Mouse (Mus musculus) stomach, embryonic 15.5 days (tissue): ENCODE measurements around the gene Gm36079. TPM values are rescaled to one million over a fixed set of nuclear protein-coding genes. Genes with fewer than 3 reads are reported as not detected.
"Not testable (repeated sequence)": the region's sequence is repeated elsewhere in the genome, so short reads cannot be mapped to it uniquely, and the experiment has no call there.

ENCODE experiments used
- ATAC-seq: fragments of 200-750 bp; cut with Nextera tagmentation; 2 replicates; pipeline ENCODE4 v1.8.0; 2017; ENCODE audit warnings: low read depth, moderate number of reproducible peaks, moderate TSS enrichment; ENCODE audit not compliant: insufficient read depth, low FRiP score
- H3K27ac ChIP-seq: fragments of 300-500 bp; sonication (generic); 2 replicates; pipeline ENCODE4 v1.5.1; 2015; ENCODE audit warnings: mild to moderate bottlenecking, inconsistent platforms
- H3K27me3 ChIP-seq: fragments of 300-500 bp; sonication (generic); replicated peaks from 2 replicates; pipeline ENCODE4 v1.6.1; 2015; ENCODE audit warnings: inconsistent platforms
- H3K36me3 ChIP-seq: fragments of 300-500 bp; sonication (generic); 2 replicates; pipeline ENCODE4 v1.6.1; 2015; ENCODE audit warnings: inconsistent platforms
- H3K4me1 ChIP-seq: fragments of 300-500 bp; sonication (generic); 2 replicates; pipeline ENCODE4 v1.6.1; 2015; ENCODE audit warnings: inconsistent platforms
- H3K4me2 ChIP-seq: fragments of 300-500 bp; sonication (generic); 2 replicates; pipeline ENCODE4 v1.6.1; 2015; ENCODE audit warnings: mild to moderate bottlenecking, inconsistent platforms
- H3K4me3 ChIP-seq: fragments of 300-500 bp; sonication (generic); replicated peaks from 2 replicates; pipeline ENCODE4 v1.5.1; 2015; ENCODE audit warnings: inconsistent platforms
- H3K9ac ChIP-seq: fragments of 300-500 bp; sonication (generic); 2 replicates; pipeline ENCODE4 v1.6.1; 2015; ENCODE audit warnings: inconsistent platforms
- H3K9me3 ChIP-seq: fragments of 300-500 bp; sonication (generic); 2 replicates; pipeline ENCODE4 v1.6.1; 2016; ENCODE audit warnings: inconsistent platforms
- WGBS: fragments of 180-500 bp; shearing (Covaris S2); methylation state at CpG from one replicate; pipeline ENCODE4 v1.1.7; 2015; 5-methylcytosine and 5-hydroxymethylcytosine counted together
- polyA plus RNA-seq: library from polyadenylated mRNA; unstranded; fragments of >200 nt; fragmentation: Nextera tagmentation; extraction: Ambion mirVana; gene quantifications from 2 replicates; pipeline ENCODE4 v1.2.1, GENCODE M21; 2015

The Gm36079 gene
- not detected in 2 replicates for polyA plus RNA-seq

DNA sequence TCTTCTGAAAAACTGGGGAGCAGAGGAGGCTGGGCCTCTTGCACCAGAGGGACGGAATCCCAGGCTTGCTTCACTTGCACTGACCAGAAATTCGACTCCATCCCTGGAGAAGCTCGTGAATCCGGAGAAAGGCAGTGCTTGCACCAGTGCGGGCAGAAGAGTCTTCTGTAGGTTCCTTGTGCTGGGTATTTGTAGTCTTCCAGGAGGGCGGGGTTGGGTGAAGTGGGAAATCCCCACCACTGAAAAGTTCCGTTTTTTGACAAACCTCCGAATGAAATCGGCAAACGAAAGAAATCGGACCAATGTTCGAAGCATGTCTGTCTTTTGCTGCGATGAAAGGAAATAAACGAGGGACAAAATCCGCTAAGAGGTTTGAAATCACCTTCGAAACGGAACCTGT is at the start of gene Gm36079:
Gm36079 (minus strand) TSS at position 101 of the 400 bp plus-strand sequence.
- H3K27me3 ChIP-seq: 0 out of 2 replicates have a peak, but pooled peaks cover 10% of the 10 kb centered on the region
- H3K27ac ChIP-seq, H3K4me2 ChIP-seq: not testable (repeated sequence)

DNA sequence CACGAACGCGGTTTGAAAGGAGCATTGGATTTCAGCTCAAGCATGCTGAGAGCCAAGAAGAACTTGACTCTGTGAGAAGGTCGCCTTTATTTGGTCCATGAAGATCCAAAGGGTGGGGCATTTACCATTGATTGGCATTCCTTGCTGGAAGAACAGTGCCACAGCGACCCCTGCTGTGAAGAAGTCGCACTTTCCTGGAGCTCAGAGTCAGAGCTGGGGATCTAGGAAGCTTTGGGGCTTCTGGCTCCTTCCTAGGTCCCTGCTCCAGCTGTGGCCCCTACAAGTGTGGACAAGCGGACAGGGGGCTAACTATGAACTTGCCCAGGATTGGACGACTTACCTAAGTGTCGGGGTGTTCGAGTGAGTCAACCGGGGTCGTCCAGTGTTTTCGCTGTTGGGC is 44.1 kb upstream of the Gm36079 start:
- H3K9ac ChIP-seq, H3K4me2 ChIP-seq, H3K27ac ChIP-seq, H3K4me1 ChIP-seq, H3K4me3 ChIP-seq, ATAC-seq, H3K9me3 ChIP-seq, H3K27me3 ChIP-seq, H3K36me3 ChIP-seq: not testable (repeated sequence)
- WGBS: no CpG with 5 or more reads among the region's 13 CpGs

More for the DNA sequence above, at the start of gene Gm36079:
- not testable (repeated sequence) for H3K36me3 ChIP-seq, H3K4me1 ChIP-seq, H3K9me3 ChIP-seq, H3K4me3 ChIP-seq, H3K9ac ChIP-seq, ATAC-seq
- 0% methylated on average over 5 of the region's 17 CpGs for WGBS

DNA sequence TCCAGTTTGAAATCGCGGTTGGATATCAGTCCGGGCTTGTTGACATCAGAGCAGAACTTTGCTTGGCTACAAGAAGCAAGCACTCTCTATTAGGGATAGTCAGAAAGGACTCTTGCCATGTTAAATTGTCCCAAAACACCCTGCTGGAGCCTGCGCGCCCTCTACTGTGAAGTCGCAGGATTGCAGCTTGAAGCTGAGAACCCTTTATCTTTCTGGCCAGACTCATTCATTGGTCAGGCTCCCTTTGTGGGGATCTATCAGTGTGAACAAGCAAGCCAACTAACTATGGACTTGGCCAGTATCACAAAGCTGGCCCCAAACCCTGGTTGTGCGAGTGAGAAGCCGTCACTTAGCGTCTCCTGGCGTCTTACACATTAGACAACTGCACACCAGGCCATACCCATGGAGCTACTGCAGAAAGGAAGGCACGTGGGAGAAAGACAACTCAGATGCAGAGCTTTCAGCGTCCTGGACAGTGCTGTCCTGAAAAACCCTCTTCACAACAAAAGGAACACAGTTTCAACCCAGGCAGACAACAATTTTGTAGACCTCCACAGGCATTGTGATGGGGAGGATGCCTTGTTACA is 43.3 kb upstream of the Gm36079 start:
- H3K27me3 ChIP-seq, H3K4me1 ChIP-seq, H3K9ac ChIP-seq, H3K4me2 ChIP-seq, H3K4me3 ChIP-seq, H3K36me3 ChIP-seq, H3K27ac ChIP-seq, ATAC-seq, H3K9me3 ChIP-seq: not testable (repeated sequence)
- no CpG with 5 or more reads among the region's 12 CpGs for whole genome bisulfite sequencing

DNA sequence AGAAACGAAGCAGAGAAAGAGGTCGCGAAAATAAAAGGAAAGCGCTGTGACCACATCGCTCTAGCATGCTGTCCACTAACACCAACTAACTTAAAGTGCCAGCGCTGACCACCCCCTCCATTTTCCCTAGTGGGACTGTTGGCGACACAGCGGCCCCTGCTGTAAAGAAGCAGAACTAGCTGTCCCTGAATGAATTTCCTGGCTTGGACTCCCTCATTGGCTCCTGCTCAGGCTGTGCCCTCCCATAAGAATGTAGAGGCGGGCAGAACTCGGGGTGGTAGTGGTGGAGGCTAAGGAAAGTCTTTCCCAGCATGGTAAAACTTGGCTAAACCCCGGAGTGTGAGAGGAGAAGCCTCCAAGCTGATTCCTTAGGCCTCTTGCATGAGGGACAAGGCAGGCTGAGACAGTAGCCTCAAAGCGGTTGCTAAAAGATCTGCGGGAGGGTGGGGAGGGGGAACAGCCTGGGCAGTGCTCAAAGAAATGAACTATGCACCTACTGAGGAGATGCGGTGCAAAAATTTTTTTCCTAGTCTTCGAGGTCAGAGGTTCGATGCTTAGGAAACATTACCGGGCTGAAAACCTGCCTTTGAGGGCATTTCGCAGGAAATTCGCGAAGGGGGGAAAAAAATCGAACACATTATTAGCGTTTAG is 36.8 kb upstream of the Gm36079 start:
- peak; percentile 65; the same call in 1 of the 2 replicates for ATAC-seq
- H3K9ac ChIP-seq, H3K4me3 ChIP-seq, H3K4me2 ChIP-seq, H3K27ac ChIP-seq, H3K36me3 ChIP-seq, H3K9me3 ChIP-seq, H3K27me3 ChIP-seq, H3K4me1 ChIP-seq: not testable (repeated sequence)
- no CpG with 5 or more reads among the region's 22 CpGs for WGBS

DNA sequence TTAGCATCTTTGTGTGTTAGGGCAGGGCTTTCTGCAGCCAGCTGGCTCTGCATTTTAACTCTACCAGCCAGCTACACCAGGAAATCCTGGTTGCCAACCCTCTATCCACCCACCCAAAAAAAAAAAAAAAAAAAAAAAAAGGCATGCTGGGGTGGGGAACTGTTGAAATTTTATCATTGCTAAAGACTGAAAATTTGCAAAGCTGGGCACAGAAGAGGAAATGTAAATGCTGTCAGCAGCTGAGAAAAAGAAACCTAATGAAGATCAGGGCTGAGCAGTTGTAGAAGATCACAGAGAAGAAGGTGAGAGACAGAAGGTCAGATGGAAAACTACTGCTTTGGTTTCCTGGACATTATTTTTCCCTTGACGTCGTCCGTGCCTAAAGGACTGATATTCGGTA is 36.1 kb upstream of the Gm36079 start:
- not testable (repeated sequence) for H3K9ac ChIP-seq, H3K9me3 ChIP-seq, H3K4me3 ChIP-seq, ATAC-seq, H3K36me3 ChIP-seq, H3K27ac ChIP-seq, H3K4me2 ChIP-seq, H3K4me1 ChIP-seq, H3K27me3 ChIP-seq
- WGBS: no CpG with 5 or more reads among the region's 4 CpGs

DNA sequence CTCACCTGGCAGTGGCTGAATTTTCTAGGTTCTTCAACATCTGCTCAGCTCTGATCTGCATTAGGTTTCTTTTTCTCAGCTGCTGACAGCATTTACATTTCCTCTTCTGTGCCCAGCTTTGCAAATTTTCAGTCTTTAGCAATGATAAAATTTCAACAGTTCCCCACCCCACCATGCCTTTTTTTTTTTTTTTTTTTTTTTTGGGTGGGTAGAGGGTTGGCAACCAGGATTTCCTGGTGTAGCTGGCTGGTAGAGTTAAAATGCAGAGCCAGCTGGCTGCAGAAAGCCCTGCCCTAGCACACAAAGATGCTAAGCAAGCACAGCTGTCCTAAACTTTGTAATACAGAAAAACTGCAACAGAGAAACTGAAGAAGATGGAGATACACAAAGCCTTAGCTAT is 25.3 kb upstream of the Gm36079 start, which contains the start of gene Gm21188:
Gm21188 (minus strand) TSS at position 110 of the 400 bp plus-strand sequence.
- H3K36me3 ChIP-seq, H3K9me3 ChIP-seq, H3K9ac ChIP-seq, H3K4me2 ChIP-seq, ATAC-seq, H3K27me3 ChIP-seq, H3K4me1 ChIP-seq, H3K27ac ChIP-seq, H3K4me3 ChIP-seq: not testable (repeated sequence)

GRCm38 (mm10) chr13:120048608-120049007 is 21.8 kb upstream of the Gm36079 start:
- not testable (repeated sequence) for H3K4me2 ChIP-seq, H3K27me3 ChIP-seq, H3K27ac ChIP-seq, H3K9ac ChIP-seq, H3K4me1 ChIP-seq, H3K4me3 ChIP-seq, H3K9me3 ChIP-seq, ATAC-seq, H3K36me3 ChIP-seq
- no CpG with 5 or more reads among the region's 5 CpGs for whole genome bisulfite sequencing

GRCm38 (mm10) chr13:120048186-120048585 is 21.4 kb upstream of the Gm36079 start:
- not testable (repeated sequence) for H3K4me2 ChIP-seq, H3K36me3 ChIP-seq

DNA sequence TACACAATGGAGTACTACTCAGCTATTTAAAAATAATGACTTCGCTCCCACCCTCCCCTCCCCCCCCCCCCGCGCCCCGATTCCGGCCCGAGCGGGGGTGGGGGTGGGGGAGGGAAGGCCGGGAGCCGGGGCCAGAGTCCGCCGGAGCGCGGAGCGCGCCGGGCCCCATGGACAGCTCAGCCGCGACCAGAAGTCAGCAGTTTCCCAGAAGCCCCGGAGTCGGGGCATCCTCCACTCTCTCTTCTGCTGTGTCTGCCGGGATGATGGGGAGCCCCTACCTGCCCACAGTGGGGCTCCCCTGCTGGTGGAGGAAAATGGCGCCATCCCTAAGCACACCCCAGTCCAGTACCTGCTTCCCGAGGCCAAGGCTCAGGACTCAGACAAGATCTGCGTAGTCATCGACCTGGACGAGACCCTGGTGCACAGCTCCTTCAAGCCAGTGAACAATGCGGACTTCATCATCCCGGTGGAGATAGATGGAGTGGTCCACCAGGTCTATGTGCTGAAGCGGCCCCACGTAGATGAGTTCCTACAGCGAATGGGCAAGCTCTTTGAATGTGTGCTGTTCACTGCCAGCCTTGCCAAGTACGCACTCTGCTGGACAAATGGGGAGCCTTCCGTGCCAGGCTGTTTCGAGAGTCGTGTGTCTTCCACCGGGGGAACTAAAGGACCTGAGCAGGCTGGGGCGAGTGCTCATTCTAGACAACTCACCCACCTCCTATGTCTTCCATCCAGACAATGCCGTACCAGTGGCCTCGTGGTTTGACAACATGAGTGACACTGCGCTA is 19.8 kb upstream of the Gm36079 start:
- H3K36me3 ChIP-seq, H3K9me3 ChIP-seq, H3K4me3 ChIP-seq, H3K4me2 ChIP-seq, H3K27ac ChIP-seq, H3K27me3 ChIP-seq, ATAC-seq, H3K4me1 ChIP-seq, H3K9ac ChIP-seq: not testable (repeated sequence)
- under 1% methylated on average over 14 of the region's 40 CpGs for WGBS

More at GRCm38 (mm10) chr13:120048186-120048585, 21.4 kb upstream of the Gm36079 start:
- H3K4me3 ChIP-seq, H3K9ac ChIP-seq, H3K4me1 ChIP-seq, H3K9me3 ChIP-seq, ATAC-seq, H3K27ac ChIP-seq, H3K27me3 ChIP-seq: not testable (repeated sequence)
- WGBS: no CpG with 5 or more reads among the region's 2 CpGs

DNA sequence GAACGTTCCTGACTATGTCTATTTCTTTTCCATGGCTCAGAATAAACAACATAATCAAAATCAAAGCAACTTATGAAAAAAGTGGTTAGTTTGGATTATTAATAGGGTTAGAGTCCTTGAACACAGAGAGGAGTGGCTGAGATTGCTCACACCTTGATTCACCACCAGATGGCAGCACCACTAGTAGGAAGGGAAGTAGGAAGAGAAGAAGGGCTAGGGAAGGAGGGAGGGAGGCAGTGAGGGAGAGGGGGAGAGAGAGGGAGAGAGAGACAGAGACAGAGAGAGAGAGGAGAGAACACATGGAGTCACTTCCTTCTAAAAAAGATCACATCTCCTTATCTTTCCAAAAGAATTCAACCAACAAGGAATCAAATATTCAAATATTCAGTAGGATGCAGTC is 14.3 kb upstream of the Gm36079 start:
- not testable (repeated sequence) for H3K27me3 ChIP-seq, H3K4me3 ChIP-seq, H3K9me3 ChIP-seq, H3K4me1 ChIP-seq, H3K27ac ChIP-seq, H3K4me2 ChIP-seq, ATAC-seq, H3K9ac ChIP-seq, H3K36me3 ChIP-seq
- WGBS: no CpG with 5 or more reads among the region's 1 CpGs

- not testable (repeated sequence) for H3K27me3 ChIP-seq, H3K4me1 ChIP-seq, H3K9ac ChIP-seq, ATAC-seq, H3K4me3 ChIP-seq, H3K4me2 ChIP-seq, H3K27ac ChIP-seq, H3K36me3 ChIP-seq, H3K9me3 ChIP-seq
- WGBS: 13% methylated on average over 6 of the region's 6 CpGs
Observed at GRCm38 (mm10) chr13:120037881-120038280, 11.1 kb upstream of the Gm36079 start.

DNA sequence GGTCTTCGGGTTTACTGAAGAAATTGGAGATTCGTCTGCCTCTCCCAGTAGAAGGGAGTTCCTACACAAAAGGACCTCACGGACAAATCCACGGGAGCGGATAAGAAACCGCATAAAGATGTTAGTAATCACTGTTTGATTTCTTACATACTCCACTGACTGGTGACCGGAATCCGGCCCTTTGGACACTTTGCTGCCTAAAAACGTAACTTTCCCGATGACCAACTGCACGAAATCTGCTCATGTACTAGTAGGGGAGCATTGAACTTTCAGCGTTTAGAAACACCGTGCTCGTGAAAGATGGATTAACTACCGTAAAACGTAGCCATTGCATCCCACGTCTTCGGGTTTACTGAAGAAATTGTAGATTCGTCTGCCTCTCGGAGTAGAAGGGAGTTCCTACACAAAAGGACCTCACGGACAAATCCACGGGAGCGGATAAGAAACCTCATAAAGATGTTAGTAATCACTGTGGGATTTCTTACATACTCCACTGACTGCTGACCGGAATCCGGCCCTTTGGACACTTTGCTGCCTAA is 9.8 kb upstream of the Gm36079 start:
- not testable (repeated sequence) for H3K4me2 ChIP-seq, H3K4me1 ChIP-seq, H3K9ac ChIP-seq, H3K27me3 ChIP-seq, H3K9me3 ChIP-seq, ATAC-seq, H3K36me3 ChIP-seq, H3K27ac ChIP-seq, H3K4me3 ChIP-seq
- WGBS: 1% methylated on average over 23 of the region's 25 CpGs
